Mouse (Mus musculus): ENCODE results near the gene Sept7.
"Not testable (repeated sequence)": the region's sequence is repeated elsewhere in the genome, so short reads cannot be mapped to it uniquely, and the experiment has no call there.

The Sept7 gene

DNA sequence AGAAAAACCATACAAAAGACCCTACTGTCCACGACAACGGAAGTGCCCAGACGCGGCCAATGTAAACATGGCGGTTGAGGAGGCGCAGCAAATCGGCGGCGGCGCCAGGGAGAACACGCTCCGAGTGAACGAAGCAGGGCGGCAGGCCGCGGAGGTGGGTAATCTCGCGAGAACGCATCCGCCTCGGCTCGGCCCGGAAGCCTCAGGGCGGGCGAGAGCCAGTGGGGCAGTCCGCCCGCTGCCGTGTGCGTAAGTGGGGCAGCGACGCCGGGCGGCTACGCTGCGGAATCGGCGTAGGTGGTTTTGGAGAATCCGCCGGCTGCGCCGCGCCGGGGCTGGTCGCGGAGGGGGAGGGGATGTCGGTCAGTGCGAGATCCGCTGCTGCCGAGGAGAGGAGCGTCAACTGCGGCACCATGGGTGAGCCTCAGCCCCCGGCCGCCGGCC is at the start of gene Sept7:
TSS of gene Sept7 (plus strand) at position 157 of the 444 bp plus-strand sequence.
- peak; percentile 99 for DNase-seq (ENCODE audit: inconsistent ontology term)

DNA sequence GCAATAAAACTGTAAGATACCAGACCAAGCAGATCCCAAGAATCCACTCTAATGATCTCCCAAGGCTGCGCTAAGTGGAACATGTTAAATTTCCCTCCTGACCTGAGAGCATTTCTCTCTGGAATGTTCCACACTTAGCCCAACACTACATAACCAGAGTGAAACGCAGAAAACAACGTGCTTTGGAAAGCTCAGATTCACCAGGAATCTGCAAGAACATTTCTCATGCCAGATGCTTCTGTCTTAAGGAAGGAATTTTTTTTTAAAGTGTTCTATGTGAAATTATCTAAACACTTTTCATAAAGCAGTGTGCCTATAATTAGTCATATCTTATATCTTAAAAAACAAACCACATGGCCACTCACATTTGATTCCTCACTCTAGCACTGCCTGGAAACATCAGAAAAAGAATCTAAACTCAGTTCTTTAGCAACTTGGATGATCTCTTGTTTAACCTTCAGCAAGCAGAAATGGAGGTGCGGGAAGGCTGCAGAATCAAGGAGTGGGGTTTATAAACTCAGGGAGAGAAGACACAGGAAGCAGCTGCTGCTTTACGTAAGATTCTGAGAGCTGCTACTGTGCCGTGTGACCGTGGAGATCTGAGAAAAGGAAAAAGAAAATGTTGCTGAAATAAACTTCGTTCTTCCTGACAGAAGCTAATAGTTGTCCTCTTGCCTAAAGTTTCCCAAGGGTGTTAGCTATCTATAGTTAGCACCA is 44.0 kb upstream of the Sept7 start:
- no peak for DNase-seq (ENCODE audit: inconsistent ontology term)

DNA sequence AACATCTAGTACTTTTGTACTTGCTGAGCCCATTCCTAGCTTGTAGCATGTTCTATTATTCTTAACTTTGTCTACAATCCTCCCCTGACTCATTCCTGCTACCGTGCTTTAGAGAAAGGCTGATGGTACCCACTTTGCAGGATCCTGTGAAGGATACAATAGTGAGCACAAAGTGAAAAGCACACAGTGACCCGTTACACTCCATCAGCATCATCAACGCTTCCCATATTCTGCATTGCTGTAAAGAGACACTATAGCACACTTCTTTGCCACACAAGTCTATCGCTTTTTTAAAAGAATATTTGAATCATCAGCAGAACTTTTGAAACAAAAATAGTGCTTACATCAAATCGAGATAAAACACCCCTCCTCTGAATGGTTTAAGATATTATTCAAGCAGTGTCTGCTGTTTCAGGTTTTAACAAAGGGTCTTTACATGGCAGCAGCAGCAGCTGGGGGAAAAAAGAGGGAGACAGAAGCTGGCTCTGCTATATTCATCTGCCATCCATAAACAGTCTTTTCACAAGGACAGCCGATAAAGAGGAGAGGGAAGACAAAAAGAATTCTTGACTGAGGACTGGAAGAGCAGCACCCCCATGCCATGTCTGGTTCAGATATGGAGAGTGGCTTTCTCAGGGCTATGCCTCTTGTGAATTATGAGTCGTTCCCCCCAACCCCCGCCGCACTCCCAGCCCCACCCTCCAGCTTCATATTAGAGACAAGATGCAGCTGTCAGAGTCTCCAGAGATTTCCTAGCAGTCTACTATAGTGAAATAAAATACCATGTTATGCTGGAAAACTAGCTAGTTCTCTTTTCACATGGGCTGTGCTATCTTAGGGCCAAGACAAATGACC is 39.7 kb upstream of the Sept7 start:
- DNase-seq (ENCODE audit: inconsistent ontology term), result no peak

DNA sequence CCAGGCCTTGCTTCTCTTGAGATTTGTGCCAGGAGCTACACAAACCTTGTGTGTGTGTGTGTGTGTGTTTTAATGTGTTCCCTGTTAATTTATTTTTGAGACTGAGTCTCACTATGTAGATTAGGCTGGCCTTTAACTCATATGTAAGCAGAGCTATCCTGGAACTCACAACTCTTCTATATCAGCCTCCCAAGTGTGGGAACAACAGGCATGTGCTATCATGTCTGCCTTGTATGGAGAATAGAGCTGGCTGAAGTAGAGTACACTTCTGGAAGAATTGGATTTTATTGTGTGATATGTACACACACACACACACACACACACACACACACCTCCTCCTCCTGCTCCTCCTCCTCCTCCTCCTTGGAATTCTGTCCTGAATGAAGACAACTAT is 39.1 kb upstream of the Sept7 start:
- DNase-seq (ENCODE audit: inconsistent ontology term), result no peak

DNA sequence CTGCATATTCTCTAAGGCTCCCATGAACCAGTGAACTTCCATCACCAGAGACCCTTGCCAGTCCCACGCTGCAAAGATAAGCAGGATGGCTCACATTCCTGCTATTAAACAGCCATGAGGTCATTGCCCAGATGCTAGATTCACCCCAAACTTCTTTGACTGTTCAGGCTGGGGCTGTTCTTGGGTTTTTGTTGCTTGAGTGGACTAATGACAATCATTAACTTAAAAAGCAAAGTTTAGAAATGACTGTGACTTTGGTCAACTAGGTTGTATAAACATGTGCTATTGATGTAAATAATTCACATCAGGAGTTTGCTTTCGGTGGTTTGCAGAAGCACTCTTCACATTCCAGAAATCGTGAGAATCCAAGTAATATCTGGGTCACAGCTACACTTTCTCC is 36.8 kb upstream of the Sept7 start:
- peak; percentile 54 for DNase-seq (ENCODE audit: inconsistent ontology term)

DNA sequence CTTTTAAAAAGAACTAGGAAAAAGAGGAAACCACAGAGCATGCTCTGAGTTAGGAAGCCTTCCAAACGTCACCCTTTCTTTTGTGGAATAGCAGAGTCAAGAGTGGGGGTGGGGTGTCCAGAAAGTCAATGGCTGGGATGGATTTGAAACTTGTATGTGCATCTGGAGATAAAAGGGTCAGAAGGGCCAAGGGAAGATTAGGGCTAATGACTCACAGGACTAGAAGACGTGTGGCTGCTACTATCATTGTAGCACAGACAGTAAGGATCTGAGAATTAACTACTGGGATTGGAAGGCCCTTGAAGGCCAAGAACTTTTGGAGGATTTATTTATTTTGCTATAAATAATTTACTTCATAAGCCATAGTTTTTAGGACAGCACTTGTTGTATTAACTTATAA is 36.0 kb upstream of the Sept7 start:
- no peak for DNase-seq (ENCODE audit: inconsistent ontology term)

DNA sequence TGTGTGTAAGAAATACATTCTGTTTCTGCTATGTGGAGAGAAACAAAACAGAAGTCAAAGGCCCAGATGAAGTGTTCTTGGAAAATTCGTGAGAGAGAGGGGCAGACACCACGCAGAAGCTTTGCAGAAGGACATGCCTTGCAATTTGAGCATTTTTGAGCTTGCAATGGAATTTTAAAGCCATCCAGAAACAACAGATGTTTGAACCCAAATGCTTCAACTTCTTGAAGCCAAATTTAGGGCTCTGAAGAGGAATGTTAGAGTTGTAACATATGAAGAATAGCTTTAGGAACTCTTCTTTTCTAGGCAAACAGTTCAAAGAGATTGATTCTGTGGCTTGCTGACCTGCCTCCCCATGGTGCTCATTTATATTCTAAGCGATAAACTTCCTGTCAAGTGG is 33.3 kb upstream of the Sept7 start:
- DNase-seq (ENCODE audit: inconsistent ontology term), result peak; percentile 63

DNA sequence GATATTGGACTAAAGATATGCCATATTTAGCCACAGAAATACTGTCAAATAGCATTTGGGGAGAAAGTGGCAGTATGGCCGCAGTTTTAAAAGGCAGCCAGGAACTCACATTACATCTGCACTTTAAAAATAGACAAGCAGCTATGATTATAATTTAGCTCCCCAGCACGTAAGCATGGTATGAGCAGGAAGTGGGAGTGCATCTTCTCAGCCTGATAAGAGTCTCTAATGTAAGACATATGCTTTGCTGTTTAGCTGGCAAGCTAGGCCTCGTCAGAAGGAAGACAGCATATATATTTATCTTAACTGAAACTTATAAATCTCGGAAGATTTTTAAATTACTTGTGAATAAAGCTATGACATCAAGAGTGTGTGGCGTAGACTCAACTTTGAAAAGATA is 32.4 kb upstream of the Sept7 start:
- no peak for DNase-seq (ENCODE audit: inconsistent ontology term)

DNA sequence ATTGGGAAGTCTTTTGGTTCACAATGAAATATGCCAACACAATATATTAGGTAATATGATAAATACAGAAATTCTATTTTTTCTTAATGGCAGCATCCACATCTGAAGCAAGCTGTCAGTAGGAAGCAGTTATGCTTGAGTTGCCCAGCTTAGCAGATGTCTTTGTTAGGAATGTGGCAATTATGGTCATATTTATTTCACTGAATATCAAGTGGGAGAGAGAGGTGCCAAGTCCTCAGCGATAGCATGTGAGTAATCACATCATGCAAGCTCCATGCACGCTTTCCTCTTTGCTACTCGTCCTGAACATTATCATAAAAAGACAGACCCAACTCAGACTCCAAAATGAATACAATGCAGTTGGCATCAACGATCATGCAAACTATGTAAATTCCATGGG is 27.3 kb upstream of the Sept7 start:
- DNase-seq (ENCODE audit: inconsistent ontology term), result peak; percentile 74

DNA sequence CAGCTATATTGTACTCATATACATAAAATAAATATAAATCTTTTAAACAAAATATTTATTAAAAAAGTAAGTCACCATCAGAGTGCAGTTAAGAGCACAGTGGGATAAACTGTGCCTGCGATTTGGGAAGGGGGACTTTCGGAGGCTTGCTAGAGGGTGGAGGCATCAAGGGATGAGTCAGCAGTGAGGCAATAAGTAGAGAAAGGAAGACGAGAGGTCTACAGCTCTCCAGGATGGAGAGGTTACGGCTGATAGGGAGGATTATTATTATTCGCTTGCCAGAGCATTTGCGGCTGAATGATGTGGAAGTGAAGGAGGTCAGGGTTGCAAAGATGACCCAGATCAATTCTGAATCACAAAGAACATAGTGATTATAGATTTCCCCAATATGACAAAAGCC is 22.5 kb upstream of the Sept7 start:
- no peak for DNase-seq (ENCODE audit: inconsistent ontology term)

DNA sequence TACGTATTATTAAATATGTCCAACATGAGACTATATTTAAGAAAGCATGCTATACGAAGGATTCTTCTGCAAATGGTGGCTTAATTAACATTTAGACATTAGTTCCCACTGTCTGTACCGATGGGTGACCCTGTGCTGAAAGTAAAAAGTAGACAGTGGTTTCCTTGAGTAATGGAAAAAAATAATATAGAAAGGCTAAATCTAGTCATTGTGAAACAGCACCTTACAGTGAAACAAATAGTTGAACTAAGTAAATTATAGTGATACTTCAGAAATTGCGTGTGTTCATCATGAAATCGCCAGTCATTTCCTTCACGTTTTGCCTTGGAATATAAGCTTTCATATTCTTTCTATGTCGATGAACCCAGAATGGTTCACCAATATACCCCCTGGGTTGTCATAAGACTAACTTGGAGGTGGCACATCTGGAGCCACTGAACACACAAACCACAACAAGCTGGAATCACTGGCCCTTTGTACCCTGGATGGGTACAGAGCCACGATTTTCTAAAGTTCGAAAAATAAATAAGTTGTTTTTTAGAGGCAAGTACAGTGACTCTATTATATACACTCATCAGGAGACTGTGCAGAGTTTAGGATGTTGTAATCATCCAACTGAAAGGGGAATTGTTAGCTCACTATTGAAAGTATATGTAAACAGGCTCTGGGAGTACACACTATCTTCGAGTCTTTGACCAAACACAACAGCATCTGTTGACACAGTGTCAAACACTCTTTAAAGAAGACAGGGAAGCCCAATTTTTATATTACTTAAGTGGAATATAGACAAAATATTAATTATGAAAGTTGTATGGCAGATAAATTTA is 21.8 kb upstream of the Sept7 start:
- no peak for DNase-seq (ENCODE audit: inconsistent ontology term)

DNA sequence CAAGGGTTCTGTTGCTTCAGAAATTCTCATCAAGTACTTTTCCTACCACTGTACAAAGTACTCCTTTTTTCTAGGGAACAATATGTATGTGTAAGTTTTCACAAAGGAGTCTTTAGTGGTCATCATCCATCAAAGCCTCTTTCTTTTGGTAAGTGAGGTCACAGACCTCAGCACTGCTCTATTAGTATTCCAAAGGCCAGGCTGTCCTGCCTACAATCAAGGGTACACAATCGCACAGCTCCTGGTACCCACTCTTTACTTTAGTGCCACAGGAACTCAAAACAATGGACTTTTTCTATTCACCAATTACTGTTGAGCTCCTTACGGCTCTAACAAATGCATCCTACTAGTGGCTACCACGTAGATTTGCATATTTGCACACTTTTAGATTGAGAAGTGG is 11.2 kb upstream of the Sept7 start:
- DNase-seq (ENCODE audit: inconsistent ontology term), result no peak

DNA sequence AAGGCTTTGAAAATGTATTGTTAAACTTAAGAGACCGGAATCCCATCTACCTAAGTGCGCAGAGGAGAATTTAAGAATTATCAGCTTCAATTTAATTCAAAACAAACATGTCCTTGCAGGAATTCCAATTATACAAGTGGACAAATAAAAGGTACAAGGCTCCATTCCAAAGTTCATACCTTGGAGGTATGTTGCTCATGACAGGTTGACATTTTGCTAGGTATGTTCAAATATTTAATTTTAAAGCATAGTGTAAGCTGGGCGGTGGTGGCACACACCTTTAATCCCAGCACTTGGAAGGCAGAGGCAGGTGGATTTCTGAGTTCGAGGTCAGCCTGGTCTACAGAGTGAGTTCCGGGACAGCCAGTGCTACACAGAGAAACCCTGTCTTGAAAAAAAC is 10.5 kb upstream of the Sept7 start:
- not testable (repeated sequence) for DNase-seq (ENCODE audit: inconsistent ontology term)

DNA sequence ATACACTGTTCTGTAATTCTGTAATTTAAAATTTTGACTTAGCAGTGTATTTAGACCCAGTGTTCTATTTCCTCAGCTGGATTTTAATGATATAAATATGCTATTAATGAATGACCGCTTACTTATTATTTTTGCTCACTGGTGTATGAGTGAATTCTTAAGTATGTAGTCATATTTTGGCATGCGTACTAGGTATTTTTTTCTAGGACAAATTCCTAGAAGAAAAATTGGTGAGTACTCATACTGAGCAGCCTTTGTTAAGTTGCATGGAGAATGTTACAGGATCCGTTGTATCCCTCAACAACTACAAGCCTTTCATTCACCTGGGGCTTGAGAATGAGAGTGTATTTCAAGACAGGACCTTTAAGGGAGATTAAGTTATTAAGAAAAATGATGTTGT is 10.0 kb upstream of the Sept7 start:
- DNase-seq (ENCODE audit: inconsistent ontology term), result peak; percentile 93

DNA sequence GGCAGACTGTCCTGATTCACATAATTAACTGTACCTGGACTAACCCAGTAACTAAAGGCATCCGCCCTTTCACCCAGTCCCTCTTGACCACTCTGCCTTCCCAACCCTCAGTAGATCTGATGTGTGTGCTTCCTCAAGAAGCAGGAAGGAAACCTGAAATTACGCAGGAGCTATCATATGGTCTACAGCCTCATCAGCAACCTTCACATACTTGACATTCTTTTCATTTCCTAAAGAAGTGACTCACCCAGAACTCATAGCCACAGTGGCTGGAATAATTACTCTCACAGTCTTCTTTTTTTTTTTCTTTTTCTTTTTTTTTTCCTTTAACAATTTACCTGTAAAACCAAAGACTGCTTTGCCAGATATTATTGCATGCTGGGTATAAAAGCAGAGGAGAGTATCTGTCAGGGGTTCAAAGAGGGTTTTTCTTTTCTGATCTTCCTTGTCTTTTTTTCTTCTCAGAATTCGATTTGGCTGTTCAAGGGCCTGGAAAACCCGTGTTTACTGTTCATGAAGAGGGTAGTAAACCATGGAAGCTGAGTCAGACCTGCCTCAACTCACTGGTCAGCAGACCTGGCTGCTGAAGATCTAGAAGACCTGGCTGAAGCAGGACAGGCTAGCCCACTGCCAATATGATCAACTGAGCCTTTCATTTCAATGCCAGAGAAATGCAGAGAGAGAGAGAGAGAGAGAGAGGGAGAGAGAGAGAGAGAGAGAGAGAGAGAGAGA is 8.1 kb upstream of the Sept7 start:
- peak; percentile 81 for DNase-seq (ENCODE audit: inconsistent ontology term)

DNA sequence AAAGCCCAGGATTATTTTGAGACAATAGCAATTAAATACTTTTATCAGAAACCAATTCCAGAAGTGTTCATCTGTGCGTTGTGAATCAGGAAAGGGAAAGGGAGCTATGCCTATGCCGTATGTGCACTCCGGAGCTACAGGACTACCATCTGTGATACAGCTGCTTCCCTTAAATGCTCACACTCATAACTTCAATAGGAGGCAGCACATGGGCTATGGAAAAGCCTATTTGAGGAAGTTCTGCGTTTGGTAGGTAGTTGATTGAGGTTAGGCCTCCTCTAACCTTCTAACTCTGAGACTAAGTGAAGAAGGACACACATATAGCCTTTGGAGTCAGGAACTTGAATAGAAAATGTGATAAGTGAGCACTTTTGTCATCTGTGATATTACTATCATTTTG is 7.1 kb upstream of the Sept7 start:
- no peak for DNase-seq (ENCODE audit: inconsistent ontology term)

DNA sequence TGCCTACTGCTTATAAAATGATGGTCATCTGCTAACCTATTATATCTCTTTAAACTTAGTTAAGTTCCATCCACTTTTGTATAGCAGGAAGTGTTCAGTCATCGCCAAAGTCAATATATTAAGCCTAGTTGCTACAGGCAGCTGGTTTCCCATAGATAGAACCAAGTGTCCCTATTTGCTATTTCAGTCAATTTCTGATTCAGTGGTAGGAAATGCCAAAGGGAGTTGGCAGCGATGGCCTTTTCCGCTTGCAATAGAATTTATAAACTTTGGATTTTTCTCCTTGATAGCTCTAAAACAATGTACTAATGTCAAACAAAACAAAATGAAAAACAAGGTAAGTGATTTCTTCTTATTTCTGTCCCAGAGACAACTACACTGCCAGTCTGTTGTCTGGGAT is 5.7 kb upstream of the Sept7 start:
- no peak for DNase-seq (ENCODE audit: inconsistent ontology term)

DNA sequence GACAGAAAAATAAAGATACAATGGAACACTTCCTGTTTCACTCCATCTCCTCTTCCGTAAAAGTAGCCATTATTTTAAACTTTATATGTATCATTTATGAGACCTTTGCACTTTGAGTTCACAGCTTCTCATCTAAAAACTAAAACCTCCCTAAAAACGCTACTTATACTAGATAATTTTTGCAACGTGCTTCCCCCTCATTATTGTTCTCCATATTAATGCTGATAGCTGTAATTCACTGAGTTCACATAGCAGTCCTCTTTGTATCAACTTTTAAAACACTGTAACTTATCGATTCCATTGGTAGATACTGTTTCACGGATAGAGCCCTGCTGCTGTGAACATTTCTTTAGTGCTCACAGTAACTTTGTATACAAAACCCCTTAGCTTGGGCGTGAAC is 1.1 kb upstream of the Sept7 start:
- no peak for DNase-seq (ENCODE audit: inconsistent ontology term)

DNA sequence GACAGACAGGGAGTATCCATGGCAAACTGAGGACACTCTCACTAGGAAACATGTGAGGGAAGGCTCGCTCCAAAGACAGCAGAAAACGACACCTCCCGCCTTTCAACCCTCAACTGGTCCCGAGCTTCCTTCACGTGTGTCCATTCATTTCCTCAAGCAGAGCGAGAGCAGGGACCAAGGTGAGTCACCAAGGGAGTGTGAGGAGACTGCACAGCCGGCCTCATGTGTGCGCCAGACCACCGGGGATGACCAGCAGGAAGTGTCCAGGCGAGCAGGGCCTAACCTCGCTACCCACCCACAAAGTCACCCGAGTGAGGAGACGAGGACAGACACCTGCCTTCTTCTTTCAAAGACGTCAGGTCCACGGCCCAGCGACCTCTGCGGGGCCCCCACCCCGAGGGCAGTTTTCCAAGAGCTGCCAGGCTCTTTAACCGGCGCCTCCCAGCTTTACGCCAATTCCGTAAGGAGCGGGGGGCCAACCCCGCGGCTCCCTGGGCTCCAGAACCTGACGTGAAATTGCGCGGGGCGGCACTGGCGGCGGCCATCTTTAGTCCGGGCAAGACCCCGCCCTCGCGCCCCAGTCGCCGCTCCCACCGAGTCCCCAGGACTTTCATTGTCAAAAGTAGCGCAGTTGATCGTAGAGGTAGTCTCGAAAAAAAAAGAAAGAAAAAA is 492 bp upstream of the Sept7 start:
- peak; percentile 97 for DNase-seq (ENCODE audit: inconsistent ontology term)

DNA sequence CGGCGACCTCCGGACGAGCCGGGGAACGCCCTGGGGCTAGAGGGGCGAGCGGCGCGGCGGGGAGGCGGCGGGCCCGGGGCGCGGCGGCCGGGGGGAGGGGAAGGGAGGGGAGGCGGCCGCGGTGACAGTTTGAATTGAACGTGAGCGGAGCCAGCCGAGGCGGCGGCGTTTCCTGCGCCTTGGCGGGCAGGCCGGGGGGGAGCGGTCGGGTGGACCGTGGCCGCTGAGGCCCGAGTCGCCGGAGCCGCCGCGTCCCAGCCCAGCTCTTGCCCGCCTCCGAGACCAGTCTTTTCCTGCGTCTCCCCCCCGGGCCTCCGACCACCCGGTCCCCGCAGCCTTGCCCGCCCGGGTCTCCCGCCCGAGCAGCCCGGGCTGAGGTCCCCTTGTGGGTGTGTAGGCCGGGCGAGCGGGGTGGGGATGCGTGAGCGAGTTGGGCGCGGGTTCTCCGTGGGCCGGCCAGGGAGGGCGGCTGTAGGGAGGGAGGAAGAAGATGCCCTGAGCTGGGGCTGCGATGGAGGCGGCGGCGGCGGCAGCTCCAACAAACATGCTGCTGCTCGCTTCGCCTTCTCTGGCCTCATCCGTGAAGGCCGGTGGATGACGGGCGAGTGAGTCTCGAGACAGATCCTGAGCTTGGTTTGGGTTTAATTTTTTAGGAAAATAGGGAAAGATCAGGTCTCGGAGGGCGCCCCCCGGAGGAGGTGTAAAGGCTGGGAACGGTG is 679 bp downstream of the Sept7 start:
- DNase-seq (ENCODE audit: inconsistent ontology term), result peak; percentile 74

DNA sequence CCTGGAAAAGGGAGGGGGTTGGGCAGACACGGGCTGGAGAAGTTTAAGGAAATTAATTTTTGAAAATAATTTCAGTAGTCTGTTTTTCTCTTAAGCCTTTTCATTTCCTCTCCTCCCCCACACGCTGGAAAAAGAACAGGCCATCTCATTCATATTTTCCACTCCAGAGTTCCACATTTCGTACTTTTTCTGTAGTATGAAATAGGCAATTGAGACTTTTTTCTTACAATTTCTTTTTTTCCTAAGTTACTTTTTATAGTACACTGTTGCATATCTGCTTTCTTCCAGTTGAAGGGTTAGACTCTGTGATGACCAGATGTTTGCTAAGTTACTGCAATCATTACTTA is 1.2 kb downstream of the Sept7 start:
- no peak for DNase-seq (ENCODE audit: inconsistent ontology term)

All from Muller cell, postnatal 12 days (primary cell).